Mouse (Mus musculus) telencephalon, adult 2 months (tissue): ENCODE data around the gene 4930467E23Rik.
"Not testable (repeated sequence)": the region's sequence is repeated elsewhere in the genome, so short reads cannot be mapped to it uniquely, and the experiment has no call there.

ENCODE experiments used
- DNase-seq: peaks from one replicate; pipeline ENCODE4 v3.0.0-alpha.2; 2011; ENCODE audit warnings: low read depth, low spot score

The 4930467E23Rik gene

GRCm38 (mm10) chr8:19709488-19709887, 19.9 kb upstream of the 4930467E23Rik start:
- not testable (repeated sequence) for DNase-seq

DNA sequence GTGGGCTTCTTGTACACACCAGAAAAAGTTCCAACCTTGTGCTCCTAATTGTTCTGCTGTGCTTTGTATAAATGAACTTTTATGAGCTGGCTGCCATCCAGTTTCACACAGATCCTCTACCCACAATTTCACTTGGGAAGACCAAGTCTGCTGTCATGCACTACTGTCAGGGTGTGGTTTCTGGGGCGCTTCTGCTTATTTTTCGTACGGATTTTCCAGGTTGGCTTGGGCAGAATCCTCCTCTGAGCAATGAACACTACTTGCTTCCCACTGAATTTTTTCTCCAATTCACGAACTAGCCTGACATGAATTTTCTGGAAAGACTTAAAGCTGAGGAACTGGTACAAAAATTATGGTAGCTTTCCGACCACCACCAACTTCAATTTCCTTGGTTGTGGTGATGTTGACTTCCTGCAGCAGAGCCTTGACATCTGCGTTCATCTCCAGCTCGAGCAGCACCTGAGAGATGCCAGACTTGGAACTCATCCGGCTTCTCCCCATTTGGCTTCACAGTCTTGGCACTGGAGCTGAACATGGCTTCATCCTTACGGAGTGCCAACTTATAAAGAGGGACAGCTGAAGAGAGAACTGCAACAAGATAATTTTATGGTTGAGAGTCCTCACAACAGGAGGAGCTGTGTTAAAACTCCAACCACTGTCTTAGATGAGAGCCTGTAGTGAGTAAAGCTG, 18.1 kb upstream of the 4930467E23Rik start:
- DNase-seq: not testable (repeated sequence)

- DNase-seq: not testable (repeated sequence)
Observed at GRCm38 (mm10) chr8:19712227-19712750, 17.1 kb upstream of the 4930467E23Rik start.

GRCm38 (mm10) chr8:19712816-19713215, 16.6 kb upstream of the 4930467E23Rik start:
- DNase-seq: not testable (repeated sequence)

GRCm38 (mm10) chr8:19713232-19713834, 16.0 kb upstream of the 4930467E23Rik start:
- DNase-seq: not testable (repeated sequence)

- DNase-seq: not testable (repeated sequence)
Observed at GRCm38 (mm10) chr8:19714426-19714825, 14.9 kb upstream of the 4930467E23Rik start.

GRCm38 (mm10) chr8:19715266-19715665, 14.1 kb upstream of the 4930467E23Rik start:
- not testable (repeated sequence) for DNase-seq

DNA sequence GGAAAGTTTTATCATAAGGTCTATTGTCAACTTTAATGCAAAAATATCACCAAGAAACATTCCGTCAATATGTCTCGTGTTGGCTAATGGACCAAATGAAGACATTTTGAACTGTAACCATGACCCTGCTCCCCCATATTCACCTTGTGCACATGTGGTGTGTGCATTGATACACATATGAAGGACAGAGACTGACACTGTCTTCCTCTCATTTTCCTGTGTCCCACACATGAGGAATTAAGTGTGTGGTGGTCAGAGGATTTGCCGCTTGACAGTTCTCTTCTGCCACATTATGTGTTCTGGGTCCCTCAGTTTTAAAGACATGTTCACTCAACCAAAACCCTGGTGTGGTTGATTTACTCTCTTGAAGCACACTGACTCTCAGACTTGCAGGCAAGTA, 11.5 kb upstream of the 4930467E23Rik start:
- DNase-seq: not testable (repeated sequence)

GRCm38 (mm10) chr8:19719513-19719912, 9.9 kb upstream of the 4930467E23Rik start:
- not testable (repeated sequence) for DNase-seq

DNA sequence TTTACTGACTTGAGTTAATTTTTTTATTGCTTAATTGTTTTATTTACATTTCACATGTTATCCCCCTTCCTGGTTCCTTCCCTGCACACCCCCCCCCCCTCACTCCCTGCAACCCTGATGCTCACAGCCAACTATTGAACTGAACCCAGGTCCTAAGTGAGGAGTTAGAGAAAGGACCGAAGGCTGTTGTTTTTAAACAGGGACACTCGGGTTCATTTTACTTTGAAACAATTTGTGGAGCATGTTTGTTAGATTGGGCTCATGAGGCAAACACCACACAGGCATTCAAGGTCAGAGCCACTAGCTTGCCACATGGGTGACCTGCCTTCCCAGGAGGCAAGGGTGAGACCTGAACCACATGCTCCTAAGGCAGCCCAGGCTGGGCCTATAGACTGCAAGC, 4.5 kb upstream of the 4930467E23Rik start:
- not testable (repeated sequence) for DNase-seq

- not testable (repeated sequence) for DNase-seq
Observed at GRCm38 (mm10) chr8:19751773-19752172, 22.4 kb downstream of the 4930467E23Rik start.

DNA sequence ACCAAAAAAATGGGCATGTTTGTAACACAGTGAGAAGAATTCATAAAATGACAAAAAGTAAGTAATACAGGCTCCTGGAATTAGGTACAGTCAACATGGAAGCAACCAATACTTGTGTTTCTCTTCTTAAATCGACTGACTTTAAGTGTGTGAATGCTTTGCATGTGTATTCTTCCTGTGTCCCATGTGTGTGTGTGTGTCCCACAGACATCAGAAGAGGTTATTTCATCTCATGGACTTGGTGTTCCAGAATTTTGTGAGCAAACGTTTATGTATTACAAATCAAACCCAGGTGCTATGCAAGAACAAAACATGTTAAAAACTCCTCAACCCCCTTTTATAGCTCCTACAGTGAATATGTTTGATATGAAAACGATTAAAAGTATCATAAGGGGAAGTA, 24.8 kb downstream of the 4930467E23Rik start:
- DNase-seq: not testable (repeated sequence)

DNA sequence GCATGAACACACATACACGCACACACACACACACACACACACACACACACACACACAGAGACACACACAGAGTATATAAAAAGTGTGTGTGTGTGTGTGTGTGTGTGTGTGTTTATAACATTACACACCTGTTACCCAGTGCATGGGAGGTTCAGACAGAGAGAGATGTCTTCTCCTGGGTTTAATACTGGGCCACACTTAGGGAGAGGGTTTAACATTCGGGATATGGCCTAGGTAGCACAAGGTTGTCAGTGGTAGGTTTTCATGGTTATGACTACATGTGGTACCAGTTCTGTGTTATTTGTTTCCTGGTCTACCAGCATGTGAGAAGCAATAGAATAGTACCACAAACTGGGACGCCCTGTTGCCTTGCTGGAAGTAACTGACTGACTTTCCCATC, 25.6 kb downstream of the 4930467E23Rik start:
- DNase-seq: not testable (repeated sequence)

- not testable (repeated sequence) for DNase-seq
Observed at GRCm38 (mm10) chr8:19761660-19762059, 32.3 kb downstream of the 4930467E23Rik start.

DNA sequence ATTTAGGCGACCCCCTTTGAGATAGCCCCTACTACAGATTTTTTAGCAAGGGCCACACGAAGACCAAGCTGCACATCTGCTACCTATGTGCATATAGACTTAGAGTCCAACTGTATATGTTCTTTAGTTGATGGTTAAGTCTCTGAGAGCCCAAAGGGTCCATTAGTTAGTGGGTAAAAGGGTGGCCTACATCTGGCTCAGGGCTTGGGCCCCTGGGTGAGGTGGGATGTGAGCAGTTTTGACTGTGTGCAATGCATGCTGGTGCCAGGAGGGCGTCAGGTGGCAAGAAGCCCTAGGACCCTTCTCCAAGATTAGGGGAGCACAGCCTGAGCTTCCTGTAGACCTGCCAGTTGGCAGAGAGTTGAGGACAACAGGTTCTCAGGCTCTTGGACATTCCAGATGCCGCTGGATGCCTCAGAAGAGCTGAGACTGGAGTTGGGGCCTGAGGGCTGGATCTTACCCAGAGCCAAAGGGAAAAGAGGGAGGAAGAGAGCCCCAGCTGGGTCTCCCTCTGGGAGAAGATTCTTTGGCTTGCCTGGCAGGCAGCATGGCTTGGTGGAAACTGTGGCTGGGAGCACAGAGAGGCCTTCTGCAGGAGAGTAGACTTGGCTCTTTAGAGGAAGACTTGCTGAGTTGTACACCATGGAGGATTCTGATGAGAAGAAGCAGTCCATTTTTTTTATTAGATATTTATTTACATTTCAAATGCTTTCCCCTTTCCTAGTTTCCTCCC, 33.6 kb downstream of the 4930467E23Rik start:
- DNase-seq: not testable (repeated sequence)

- not testable (repeated sequence) for DNase-seq
Observed at GRCm38 (mm10) chr8:19765531-19765930, 36.2 kb downstream of the 4930467E23Rik start.

DNA sequence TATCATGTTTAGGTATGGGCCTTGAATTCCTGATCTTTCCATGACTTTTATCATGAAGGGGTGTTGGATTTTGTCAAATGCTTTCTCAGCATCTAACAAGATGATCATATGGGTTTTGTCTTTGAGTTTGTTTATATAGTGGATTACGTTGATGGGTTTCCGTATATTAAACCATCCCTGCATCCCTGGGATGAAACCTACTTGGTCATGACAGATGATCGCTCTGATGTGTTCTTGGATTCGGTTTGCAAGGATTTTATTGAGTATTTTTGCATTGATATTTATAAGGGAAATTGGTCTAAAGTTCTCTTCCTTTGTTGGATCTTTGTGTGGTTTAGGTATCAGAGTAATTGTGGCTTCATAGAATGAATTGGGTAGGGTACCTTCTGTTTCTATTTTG, 44.1 kb downstream of the 4930467E23Rik start:
- DNase-seq: not testable (repeated sequence)

GRCm38 (mm10) chr8:19776311-19776710, 46.9 kb downstream of the 4930467E23Rik start:
- DNase-seq: not testable (repeated sequence)

GRCm38 (mm10) chr8:19777500-19777899, 48.1 kb downstream of the 4930467E23Rik start:
- not testable (repeated sequence) for DNase-seq

DNA sequence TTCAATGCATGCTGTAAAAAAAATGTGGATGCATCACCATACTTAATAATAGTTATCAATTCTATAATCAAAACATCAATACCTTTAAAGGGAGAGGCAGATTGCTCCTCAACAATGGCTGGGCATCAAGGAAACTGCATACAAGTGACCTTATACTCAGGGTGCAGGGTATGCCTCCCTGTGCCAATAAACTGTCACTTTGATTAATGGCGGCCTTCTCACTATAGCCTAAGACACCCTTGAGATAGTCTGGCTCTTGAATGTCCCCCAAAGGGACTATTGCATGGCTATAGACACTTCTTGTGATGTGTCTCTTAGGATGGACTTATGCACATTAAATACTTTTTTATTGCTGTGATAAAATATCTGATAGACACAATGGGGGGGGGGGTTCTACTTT, 48.8 kb downstream of the 4930467E23Rik start:
- not testable (repeated sequence) for DNase-seq

GRCm38 (mm10) chr8:19778891-19779290, 49.5 kb downstream of the 4930467E23Rik start:
- not testable (repeated sequence) for DNase-seq

- not testable (repeated sequence) for DNase-seq
Observed at GRCm38 (mm10) chr8:19780212-19780611, 50.8 kb downstream of the 4930467E23Rik start.
